Mouse (Mus musculus) c-Kit-positive CD71-negative TER-119-negative erythroid progenitor cells, embryonic 14.5 days (primary cell): ENCODE data around the gene Tpm1.

Source experiments
- DNase-seq: peaks from one replicate; pipeline ENCODE4 v3.0.0-alpha.2; 2013; ENCODE audit warnings: low read depth

Gene Tpm1

DNA sequence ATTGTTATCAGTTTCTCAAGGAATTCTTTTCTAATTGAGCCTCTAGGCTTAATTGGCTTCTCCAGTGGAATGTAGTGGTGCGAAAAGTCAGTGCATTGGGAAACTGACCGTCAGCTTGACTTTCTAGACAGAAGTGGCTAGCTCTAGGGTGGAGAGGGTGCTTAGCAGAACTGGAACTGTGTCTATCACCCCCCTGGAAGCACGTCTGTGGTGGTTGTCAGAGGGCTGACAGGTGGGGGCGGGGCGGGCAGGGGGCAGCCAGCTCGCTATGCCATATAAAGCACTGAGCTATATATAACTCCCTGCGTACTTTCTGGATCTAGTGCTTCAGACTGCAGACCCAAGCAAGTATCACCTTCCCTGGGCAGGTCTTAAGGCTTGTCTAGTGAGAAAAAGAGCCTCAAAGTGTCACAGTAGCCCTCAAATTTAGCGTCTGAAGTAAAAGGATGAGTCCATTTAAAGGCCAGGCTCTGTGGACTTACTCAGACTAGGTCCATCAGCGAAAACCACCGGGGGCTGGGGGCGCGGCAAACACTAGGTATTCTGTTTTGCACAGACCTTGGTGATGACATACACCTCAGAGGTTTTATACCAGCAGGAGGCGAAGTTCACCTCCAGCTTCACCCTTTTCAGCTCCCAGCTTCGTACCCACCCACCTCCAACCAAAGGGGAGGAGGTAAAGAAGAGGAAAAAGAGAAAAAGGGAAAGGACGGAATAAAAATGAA lies 2.2 kb downstream of the Tpm1 start:
- no peak for DNase-seq

DNA sequence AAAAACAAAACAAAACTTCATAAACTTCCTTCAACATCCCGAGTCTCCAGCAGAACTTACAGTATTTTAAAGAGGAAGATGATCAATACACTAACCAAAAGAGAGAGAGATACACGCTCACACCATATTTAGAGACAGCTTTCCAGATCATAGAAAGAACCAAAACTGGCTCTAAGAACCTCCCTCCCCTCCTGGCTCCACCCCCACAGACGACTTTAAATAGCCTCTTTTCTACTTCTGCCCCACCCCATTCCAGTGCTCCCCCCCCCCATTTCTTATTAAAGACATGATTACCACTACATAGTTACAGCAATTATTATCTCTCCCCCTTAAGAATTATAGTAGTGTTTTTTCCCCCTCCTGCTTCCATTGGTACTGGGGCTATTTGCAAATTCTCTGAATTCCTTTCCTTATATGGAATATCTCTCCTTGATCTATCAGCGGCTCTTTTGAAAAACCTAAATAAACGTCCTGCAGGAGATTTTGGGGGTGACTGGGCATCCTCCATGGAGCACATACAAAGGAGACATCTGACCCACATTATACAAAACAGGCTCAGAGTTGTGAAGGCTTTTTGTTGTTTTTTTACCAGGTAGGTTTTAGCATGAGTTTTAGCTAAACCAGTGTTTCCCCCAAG lies 3.1 kb downstream of the Tpm1 start:
- no peak for DNase-seq

DNA sequence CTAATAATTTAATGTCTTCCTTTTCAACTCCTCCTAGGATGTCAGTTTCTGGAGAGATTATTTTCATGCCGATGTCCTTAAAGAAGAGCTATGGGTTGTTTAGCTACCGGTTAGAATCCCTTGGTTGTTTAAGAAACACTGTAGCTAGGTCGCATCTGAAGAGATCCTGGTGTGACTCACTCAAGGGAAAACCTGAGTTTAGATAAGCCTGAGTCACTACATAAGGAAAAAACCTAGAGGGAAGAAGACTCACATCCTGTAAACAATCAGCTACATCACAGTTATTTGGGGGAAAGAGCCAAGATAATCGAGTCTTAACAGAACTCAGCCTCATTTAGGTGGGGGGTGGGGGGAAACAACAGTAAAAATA lies 3.9 kb downstream of the Tpm1 start:
- no peak for DNase-seq

DNA sequence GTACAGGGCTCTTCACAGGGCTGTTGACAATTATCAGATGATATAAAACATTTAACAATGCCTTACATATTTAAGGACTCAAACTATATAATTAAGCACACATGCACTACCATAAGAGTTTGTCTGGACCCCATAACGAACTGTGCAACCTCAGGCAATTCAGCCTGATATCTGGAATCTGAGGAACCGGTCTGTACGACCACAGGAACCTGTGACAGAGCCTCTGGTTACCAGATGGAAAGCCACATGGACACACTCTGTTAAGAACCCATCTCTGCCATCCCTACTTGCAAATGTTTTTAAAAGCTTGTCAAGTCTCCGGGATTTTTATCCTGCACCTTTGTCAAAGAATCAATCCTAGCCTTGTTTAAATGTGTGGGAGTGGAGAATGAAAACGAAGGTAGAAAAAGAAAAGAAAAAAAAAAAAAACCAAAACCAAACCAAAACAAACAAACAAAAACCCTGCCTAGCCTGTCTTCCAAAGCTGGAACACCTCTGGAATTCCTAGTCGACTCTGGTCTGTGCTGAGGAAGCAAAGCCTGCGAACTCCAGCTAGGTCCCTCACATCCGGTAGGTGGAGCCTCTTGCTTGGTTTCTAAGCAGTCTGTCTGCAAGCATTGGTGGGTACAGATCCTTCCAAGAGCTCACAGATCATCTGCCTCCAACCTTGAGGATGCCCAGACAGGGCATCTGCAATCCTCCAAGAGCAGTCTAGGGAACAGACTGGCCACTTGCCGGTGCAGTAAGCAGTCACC lies 4.5 kb downstream of the Tpm1 start:
- DNase-seq: no peak

DNA sequence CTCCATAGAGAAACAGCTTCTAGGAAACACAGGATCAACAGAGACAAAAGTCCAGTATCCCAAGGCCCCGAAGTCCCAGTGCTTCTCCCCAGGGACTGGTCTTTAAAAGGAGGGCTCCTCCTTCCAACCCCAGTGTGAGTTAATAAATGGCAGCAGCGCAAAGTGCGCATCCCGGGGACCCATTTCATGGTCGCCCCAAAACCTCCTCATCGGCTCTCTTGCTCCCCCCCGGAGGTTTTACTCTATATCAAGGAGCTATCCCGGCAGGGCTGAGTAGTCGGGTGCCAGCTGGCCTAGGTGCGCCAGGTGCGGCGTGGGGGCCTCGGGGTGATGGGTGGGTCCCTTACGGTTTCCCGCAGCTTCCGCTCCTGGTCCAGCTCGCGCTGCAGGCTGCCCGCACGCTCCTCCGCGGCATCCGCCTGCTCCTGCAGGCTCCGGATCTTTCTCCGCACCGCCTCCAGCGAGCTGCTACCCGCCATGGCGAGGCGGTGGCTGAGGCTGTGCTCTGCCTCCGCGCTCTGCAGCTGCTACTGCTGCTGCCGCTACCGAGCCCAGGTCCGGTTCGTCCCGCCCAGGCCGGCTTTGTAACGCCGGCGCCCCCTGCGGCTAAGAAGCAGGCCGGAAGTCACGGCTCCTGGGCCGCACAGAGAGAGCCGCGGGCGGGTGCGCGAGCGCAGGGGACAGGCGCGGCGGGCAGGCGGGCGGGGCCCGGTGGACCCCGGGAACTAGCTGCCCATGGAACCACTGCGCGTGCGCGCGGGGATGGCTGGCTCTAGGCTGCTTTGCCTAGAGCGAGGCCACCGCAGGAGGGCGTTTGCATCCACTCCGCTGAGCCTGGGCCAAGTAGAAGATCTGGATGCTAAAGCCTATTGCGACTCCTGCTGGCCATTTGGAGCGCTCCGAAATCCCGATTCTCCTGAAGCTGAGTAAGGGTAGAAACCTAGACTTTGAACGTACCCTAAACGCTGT lies 5.7 kb downstream of the Tpm1 start:
- DNase-seq: peak; percentile 99

DNA sequence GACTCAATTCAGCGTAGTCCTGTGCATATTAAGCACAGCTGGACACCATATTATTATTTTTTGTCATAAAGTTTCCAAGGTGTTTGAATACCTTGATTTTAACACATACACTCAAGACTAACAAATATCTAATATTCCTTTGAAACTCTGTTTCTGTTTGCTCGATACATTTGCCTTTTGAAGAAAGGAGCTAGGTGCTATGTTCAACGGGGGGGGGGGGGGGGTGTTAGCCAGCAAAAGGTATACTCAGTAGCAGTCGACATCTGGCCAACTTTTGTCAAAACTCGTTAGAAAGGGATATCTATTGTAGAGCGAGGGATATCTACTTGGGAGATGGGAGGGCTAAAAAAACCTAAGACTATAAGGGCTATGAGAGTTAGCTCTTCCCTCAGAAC lies 6.4 kb downstream of the Tpm1 start:
- no peak for DNase-seq

DNA sequence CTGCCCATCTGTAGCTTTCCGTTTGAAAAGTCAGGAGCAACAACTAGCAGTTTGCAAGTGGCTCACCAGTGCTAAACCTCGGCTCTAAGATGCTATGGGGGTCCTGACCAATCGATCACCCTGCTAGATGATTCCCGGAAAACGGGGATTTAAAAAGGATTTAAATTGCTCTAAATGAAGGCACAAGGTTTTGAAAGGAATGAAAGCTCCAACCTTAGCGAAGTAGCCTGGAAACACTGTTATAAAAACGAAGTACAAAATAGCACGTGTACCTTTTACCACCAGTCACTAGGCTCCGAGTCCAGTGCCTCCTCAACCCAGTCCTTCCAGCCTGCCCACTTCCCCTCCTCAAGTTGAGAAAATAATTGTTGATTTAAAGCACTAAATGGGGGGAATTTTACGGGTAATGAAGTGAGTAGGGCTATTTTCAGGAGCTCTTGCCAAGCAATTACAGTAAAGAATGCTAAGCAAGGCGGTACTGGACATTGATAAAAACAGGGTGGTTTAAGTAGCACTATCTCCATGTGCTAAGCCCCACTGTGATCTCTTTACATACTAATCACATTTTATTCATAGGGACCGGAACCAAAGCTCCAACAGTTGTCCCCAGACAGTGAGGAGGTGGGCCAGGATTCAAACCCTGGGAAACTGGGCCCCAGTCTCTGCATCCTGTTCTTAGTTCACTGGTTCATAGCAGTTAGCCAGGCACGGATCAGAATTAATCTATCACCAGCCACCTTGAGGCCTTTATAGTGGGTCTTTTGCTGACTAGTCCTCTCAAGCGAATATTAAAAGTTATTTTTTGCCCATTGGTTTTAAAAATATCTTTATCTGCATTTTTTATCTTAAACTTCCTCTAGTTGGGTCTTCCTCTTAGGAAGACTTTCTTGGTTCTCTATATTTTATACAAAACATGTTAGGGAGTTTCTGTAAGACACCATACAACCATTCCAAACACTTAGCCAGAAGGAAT lies 7.1 kb downstream of the Tpm1 start:
- no peak for DNase-seq

DNA sequence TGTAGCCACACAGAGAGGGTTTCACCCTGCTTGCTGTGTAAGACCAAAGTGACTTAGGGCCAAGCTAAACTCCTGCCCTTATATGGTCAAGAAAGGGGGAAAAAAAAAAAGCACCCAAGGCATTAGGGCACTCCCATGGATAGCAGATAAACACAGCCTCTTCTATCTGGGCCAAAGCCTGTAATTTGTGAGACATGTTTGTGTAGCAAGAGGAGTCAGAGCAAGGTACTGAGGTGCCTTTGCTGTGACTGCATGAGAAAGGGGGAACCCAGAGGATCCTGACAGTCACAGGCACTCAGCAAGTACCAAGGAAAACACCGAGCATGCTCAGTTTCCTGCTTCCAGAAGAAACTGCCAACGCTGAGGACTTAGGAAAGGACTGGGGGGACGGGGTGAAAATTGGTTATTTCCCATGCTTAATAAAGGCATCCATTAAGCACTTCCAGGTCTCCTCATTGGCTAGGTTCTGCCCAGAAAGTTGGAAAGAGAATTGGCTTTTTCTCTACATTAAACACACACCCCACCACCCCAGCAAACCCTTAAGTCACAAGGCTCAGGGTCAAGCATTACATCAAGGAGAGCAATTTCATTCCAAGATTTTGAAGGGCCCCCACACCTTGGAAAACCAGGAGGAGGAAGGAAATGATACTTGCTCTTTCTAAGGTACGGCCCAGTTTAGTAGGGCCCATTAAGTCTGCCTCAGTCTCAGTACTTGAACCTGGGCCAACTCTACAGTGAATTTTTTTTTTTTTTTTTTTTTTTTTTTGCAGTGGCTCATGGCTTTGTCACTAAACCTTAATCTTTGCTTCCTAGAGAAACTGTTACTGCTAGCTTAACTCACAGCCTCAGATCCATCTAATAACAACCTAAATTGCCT lies 8.0 kb downstream of the Tpm1 start:
- DNase-seq: no peak

DNA sequence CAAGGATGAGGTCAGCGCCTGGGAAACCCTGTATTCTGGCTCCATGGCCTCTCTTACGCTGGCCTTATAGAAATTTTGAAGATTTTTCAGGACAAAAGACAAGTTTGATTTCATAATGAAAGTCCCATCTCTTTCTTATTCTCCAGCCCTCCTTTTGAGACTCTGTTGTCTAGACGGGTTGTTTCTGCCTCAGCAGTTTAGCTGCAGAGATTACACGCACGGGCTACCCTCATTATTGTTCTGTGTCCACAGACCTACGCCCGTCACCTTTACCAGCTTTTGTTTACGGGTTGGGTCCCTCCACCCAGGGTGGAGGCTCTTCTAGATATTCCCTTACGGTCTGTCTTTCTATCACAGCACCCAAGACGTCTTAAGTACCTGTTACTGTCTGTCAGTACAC lies 9.3 kb downstream of the Tpm1 start:
- no peak for DNase-seq

DNA sequence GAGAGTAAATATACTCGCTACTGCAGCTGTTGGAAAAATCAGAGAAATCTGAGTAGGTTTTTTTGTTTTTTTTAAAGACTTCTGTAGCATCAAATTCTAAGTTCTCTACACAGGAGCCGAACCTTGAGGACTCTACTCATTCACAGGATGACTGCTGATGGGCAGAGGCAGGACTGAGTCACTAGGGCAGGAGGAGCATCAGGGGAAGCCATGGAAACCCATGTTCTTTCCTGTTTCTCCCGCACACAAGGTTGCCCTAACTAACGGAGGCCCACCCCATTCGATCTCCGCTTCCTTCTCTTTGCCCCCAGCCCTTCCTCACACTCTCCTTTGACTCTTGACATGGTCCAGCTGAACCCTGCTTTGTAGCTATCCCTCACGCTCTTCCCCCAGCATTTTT lies 10.5 kb downstream of the Tpm1 start:
- no peak for DNase-seq

DNA sequence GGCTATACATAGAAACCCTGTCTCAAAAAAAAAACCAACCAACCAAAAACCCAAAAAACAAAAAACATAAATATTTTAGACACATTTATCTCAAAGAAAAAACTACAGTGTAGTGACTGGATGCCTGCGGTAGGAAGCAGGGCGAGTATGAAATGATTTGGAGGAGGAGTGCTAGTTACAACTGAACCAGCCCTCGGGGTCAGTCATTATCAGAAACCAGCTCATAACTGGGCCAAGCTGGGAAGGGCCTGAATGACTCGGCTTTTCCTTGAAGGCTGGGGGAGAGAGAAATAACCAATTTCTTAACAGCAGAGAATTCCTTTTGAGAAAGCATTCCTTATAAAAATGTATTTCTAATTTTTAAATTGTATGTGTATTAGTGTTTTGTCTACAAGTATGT lies 11.5 kb downstream of the Tpm1 start:
- no peak for DNase-seq

DNA sequence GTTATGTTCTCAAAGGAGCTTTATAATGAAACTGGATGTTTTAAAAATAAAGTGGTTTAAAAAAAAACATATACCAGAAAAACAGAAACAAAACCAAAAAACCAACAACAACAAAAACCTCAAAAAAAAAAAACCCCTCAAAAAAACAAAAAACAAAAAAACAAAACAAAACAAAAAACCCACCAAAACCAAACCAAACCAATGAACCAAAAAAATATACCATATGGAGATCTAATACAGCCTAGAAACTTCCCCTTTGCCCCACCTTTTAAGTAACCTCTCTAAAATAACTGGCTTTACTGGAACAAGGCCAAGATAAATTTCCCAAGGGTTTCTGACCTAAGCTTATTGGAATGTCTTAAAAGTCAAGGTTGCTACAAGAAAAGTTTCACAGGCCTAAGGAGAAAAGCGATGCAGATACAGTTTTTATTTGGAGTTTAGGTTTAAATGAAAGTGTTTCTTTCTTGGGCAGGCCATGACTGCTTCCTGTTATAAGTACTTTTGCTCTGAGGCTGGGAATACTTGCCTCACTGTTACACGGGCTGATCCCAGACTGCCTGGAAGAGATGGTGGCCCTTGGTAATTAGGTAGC lies 12.6 kb downstream of the Tpm1 start:
- no peak for DNase-seq

DNA sequence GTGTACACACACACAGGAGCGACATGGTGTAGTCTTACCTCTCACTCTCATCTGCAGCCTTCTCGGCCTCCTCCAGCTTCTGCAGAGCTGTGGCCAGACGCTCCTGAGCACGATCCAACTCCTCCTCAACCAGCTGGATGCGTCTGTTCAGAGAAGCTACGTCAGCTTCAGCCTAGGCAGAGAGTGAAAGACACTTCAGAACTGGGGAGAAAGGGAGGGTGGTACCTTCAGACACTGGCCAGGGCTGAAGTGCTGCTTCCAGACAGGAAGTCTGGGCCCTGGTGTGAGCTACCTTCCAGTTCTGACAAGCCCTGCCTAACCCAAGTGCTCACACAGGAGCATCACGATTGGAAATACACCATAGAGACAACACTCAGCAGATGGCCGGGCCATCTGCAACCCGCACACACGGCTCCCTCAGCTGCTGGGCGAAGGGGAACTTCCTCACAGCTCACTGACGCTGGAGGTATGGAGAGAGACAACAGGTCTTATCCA lies 13.2 kb downstream of the Tpm1 start:
- DNase-seq: no peak

DNA sequence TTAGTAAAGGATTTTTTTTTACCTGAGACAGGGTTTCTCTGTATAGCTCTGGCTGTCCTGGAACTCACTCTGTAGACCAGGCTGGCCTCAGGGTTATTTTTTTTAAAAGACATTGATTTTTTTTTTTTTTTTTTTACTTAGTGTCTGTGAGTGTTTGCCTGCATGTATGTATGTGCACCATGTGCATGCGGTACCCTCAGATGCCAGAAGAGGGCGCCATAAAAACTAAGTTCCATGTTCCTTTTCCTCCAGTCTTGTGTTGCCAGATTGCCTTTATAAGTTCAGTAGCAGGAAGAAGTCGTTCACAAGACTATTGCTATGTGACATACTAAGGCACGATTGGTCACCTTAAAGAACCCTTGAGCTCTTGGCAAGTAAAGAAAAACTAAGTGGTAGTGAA lies 14.5 kb downstream of the Tpm1 start:
- no peak for DNase-seq

DNA sequence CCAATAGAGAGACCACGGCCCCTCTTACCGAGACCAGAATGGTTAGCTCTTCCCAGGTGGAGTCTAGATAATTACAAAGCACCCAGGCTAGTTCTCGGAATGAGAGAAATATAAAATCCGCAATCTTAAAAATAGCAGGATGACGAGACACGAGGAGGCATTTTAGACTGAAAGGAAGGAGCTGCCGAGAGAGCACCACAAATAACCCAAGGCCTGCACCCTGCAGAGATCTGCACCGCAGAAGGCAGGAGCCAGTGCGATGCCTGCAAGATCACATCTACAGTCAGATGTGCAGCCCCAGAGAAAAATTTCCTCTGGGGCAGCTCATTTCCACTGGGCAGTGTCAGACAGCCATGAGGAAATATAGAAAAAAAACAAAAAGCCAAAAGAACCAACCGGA lies 16.2 kb downstream of the Tpm1 start:
- no peak for DNase-seq

DNA sequence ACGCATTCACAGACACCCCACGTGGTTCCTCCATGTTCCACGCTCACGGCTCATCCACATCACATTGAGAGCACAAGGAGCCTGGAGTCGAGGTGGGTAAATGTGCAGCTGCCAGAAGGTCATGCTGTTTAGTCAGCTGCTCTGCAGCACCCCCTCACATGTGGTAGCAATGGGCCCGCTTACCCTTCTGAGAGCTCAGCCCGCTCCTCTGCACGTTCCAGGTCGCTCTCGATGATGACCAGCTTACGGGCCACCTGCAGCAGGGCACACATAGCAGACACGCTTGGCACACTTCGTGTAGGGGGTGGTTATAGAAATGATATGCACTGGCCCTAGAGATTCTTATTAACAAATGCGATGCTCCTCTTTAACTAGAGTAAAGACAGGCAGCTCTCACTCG lies 16.6 kb downstream of the Tpm1 start:
- DNase-seq: no peak

DNA sequence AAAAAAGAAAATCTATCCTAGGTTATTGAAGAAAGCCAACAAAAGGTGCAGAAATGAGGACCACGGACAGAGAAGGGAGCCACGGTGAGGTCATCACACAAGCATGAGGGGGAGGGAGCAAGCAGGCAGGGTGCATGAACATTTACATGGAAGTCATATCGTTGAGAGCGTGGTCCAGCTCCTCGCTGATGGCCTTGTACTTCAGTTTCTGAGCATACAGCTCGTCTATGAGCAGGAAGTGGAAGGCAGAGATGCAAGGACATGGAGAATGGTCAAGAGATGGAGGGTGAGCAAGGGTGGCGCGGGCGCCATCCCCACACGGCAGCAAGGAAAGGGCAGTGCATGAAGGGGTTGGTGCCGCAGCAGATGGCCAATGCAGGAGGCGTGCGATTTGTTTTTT lies 19.7 kb downstream of the Tpm1 start:
- DNase-seq: no peak

DNA sequence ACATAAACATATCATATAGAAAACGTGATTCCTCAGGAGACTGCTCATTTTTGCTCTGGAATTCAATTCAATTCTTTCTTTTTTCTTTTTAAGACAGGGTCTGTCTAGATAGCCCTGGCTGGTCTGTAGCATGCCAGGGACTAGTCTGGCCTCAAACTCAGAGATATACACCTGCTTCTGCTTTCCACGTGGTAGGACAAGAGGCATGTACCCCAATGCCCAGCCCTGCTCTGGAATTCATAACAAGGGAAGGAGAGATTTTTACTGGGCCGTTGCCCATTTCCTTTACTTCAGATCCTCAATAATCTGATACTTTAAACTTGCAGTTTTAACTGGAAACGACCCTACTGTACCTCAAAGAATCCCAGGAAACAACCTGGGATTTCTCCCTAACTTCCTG lies 20.3 kb downstream of the Tpm1 start:
- DNase-seq: no peak

DNA sequence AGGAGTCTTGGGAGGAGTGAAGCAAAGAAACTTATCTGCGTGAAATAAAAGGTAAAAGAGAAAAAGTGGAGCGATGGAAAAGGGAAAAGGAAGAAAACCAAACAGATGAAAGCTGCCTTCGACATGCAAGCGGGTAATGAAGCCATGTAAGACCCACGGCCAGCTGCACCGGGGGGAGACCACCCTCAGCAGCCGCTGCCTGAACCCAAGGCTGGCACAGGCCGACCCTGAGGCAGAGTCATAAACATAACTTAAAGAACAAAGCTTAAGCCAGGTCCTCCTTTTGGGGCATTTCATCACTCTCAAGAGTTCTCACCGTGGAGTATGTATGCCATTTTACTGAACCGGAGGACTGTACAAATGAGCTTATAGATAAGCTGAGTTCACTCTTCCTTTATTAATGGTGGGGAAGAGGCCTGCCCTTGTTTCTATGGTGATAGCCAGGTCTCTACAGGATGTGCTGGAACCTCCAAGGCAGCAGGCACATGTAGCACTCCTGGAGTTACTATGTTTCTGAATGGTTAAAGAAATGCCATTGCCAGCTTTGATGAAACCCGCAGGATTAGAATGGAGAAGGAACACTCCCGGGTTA lies 21.0 kb downstream of the Tpm1 start:
- DNase-seq: no peak
